Mouse (Mus musculus) hematopoietic multipotent progenitor cell, adult 10-12 weeks (in vitro differentiated cells): ENCODE measurements around the gene Kifap3. TPM values are rescaled to one million over a fixed set of nuclear protein-coding genes. Genes with fewer than 3 reads are reported as not detected.

Experiments
- polyA plus RNA-seq: library from polyadenylated mRNA; stranded (reverse); fragments of >175 nt; gene quantifications from 2 replicates; pipeline ENCODE4 v1.2.3, GENCODE M21; 2012; ENCODE audit warnings: low replicate concordance

Gene Kifap3
- 0.40 and 1.4 TPM in 2 replicates for polyA plus RNA-seq

DNA sequence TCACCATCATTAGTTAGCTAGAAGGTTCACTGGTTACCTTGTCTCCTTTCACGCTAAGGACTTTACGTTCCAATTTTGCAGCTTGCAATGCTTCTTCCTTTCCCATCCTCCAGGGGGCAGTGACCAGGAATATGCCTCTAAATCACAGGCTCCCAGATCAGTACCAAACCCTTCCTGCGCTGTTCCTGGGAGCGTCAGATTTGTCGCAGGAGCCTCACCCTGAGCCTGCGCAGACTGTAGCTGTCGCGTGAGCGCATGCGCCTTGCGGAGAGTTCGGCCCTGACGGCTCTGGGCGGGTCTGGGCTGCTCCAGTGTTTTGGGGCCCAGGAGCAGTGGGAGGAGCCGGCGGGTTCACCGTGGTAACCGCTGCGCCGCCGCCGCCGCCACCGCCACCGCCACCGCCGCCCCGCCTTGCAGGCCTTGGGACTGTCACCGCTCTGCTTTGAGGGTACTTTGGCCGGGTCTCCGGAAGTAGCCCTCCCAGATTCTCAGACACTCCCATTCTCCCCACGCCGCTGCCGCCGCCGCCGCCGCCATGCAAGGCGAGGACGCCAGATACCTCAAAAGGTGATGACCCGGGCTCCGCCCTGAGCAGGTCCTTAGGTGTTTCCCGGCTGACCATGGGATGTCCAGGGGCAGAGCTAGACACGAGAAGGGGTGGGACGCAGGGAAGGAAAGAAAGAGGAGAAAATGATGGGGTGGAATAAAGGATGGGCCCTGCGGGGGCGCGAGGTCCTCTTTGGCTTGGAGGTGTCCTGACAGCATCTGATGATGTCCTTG lies at the start of gene Kifap3:
Gene Kifap3 (plus strand): TSS at position 248 of the 780 bp plus-strand sequence.

GRCm38 (mm10) chr1:163928846-163929245 lies 149.5 kb downstream of the Kifap3 start, which contains the start of gene Scyl3:
Gene Scyl3 (plus strand): TSS chr1:163929100.

Other genes with a start within 250 kb of the Kifap3 start
- gene Mettl11b, start 54.4 kb upstream of the Kifap3 start, polyA plus RNA-seq, result not detected in 2 replicates
- 6.8 and 8.1 TPM in 2 replicates for gene Scyl3, start 149.5 kb downstream of the Kifap3 start, polyA plus RNA-seq
- gene BC055324, start 215.2 kb downstream of the Kifap3 start, polyA plus RNA-seq, result 0.55 and 1.1 TPM in 2 replicates
- gene Mettl18, start 215.3 kb downstream of the Kifap3 start, polyA plus RNA-seq, result 0.25 and 0.61 TPM in 2 replicates